Mouse (Mus musculus) layer of hippocampus, adult 18-20 months (tissue): Measurements from ENCODE around the gene Upf2. TPM values are rescaled to one million over a fixed set of nuclear protein-coding genes. Genes with fewer than 3 reads are reported as not detected.
A peak's percentile ranks its signal among the peaks of the same experiment; 100 is the strongest.
"Not testable (repeated sequence)": the region's sequence is repeated elsewhere in the genome, so short reads cannot be mapped to it uniquely, and the experiment has no call there.

ENCODE experiments used
- DNase-seq, 2 experiments: peaks; one replicate each; pipeline ENCODE4 v3.0.0; 2022; ENCODE audit warnings: low spot score in 2 of 2
- total RNA-seq, 2 experiments: library from RNA; stranded (reverse); gene quantifications; 2 replicates each; pipeline ENCODE4 v1.2.3; 2021

Upf2 gene
- total RNA-seq, 2 experiments from 2014 or later, result 47.9 to 48.3 TPM

GRCm38 (mm10) chr2:5948964-5949363, 2.3 kb upstream of the Upf2 start:
- DNase-seq, result no peak

- not testable (repeated sequence) for DNase-seq
These were observed 1.4 kb upstream of the Upf2 start for GRCm38 (mm10) chr2:5949821-5950220.

- peak in 1 of 2 experiments; percentile 16 for DNase-seq
These were observed 964 bp upstream of the Upf2 start for GRCm38 (mm10) chr2:5950305-5950704.

- DNase-seq, result no peak
These were observed 447 bp downstream of the Upf2 start for GRCm38 (mm10) chr2:5951621-5952211.

- DNase-seq, result no peak
These were observed 6.4 kb downstream of the Upf2 start for GRCm38 (mm10) chr2:5957705-5958104.

- no peak for DNase-seq
These were observed 11.0 kb downstream of the Upf2 start for GRCm38 (mm10) chr2:5962265-5962664.

GRCm38 (mm10) chr2:5963729-5964128, 12.5 kb downstream of the Upf2 start:
- DNase-seq, result not testable (repeated sequence)

GRCm38 (mm10) chr2:5965972-5966371, 14.7 kb downstream of the Upf2 start:
- no peak for DNase-seq

- DNase-seq, result not testable (repeated sequence)
These were observed 19.4 kb downstream of the Upf2 start for GRCm38 (mm10) chr2:5970629-5971028.

GRCm38 (mm10) chr2:5977532-5977931, 26.3 kb downstream of the Upf2 start:
- DNase-seq, result no peak

- DNase-seq, result peak; percentile 11 to 58
These were observed 44.3 kb downstream of the Upf2 start for GRCm38 (mm10) chr2:5995538-5995937.

- no peak for DNase-seq
These were observed 52.7 kb downstream of the Upf2 start for GRCm38 (mm10) chr2:6003949-6004348.

- DNase-seq, result no peak
These were observed 63.3 kb downstream of the Upf2 start for GRCm38 (mm10) chr2:6014532-6014931.

GRCm38 (mm10) chr2:6015182-6015581, 63.9 kb downstream of the Upf2 start:
- DNase-seq, result not testable (repeated sequence)

GRCm38 (mm10) chr2:6020570-6020969, 69.3 kb downstream of the Upf2 start:
- no peak for DNase-seq

- DNase-seq, result peak in 1 of 2 experiments; percentile 17
These were observed 91.4 kb downstream of the Upf2 start for GRCm38 (mm10) chr2:6042644-6043043.

- no peak for DNase-seq
These were observed 95.5 kb downstream of the Upf2 start for GRCm38 (mm10) chr2:6046796-6047195.

- no peak for DNase-seq
These were observed 97.3 kb downstream of the Upf2 start for GRCm38 (mm10) chr2:6048570-6048969.

GRCm38 (mm10) chr2:6049018-6049417, 97.7 kb downstream of the Upf2 start:
- DNase-seq, result no peak

- no peak for DNase-seq
These were observed 104.2 kb downstream of the Upf2 start for GRCm38 (mm10) chr2:6055466-6055865.

GRCm38 (mm10) chr2:6056518-6056917, 105.2 kb downstream of the Upf2 start:
- no peak for DNase-seq

GRCm38 (mm10) chr2:6059291-6059690, 108.0 kb downstream of the Upf2 start:
- no peak for DNase-seq

- DNase-seq, result no peak
These were observed 109.0 kb downstream of the Upf2 start for GRCm38 (mm10) chr2:6060071-6060804.
